Mouse (Mus musculus): ENCODE measurements around the gene Ceacam12. TPM values are rescaled to one million over a fixed set of nuclear protein-coding genes. Genes with fewer than 3 reads are reported as not detected.
"Not testable (repeated sequence)": the region's sequence is repeated elsewhere in the genome, so short reads cannot be mapped to it uniquely, and the experiment has no call there.

The Ceacam12 gene
- not detected in 2 replicates for polyA plus RNA-seq (2016; fragmentation: Nextera tagmentation; extraction: Ambion mirVana)

- 67% methylated on average over 1 of the region's 1 CpGs for WGBS
- Histone ChIP-seq H3K27me3 (ENCODE audit: low read depth, poor library complexity, severe bottlenecking) (no peaks in the 10 kb centered on the region), H3K4me3 (no peak within 1 kb of the TSS), H3K9me3 (replicated peaks) (peaks cover 93% of the 10 kb centered on the region), H3K36me3 (no peaks in the 10 kb centered on the region), H3K4me1 (no peaks in the 10 kb centered on the region), H3K27ac (replicated peaks) (no peak within 1 kb of the TSS)
- no peak for DNase-seq (ENCODE audit: low spot score)
Observed at GRCm38 (mm10) chr7:18065629-18066028, at the start of gene Ceacam12. TSS of gene Ceacam12 (plus strand) at chr7:18065929.

DNA sequence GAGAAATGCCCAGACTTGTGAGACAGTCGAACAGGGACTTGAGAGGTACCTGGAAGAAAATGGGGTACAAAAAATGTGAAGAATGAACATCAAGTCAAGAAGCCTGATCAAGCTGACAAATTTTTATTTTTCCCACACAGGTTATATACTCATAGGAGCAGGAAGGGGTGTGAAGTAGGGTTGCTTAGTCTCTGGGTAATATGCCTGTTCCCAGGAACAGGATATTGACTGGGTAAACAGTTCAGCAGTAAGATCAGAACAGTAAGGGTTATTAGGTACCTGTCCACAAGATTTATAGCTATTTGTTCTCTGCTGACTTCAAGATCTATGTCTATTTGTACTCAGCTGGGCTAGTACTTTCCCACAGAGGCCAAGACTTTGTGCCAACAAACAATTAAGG, 8.1 kb downstream of the Ceacam12 start:
- H3K4me3 ChIP-seq; H3K4me1 ChIP-seq; H3K27ac ChIP-seq (replicated peaks); H3K27me3 ChIP-seq (ENCODE audit: low read depth, poor library complexity, severe bottlenecking); H3K36me3 ChIP-seq; DNase-seq (ENCODE audit: low spot score): not testable (repeated sequence)
- peaks cover 79% of the 10 kb centered on the region for H3K9me3 ChIP-seq (replicated peaks)
- 86% methylated on average over 1 of the region's 1 CpGs for WGBS

- Histone ChIP-seq H3K9me3 (replicated peaks) (peaks cover 88% of the 10 kb centered on the region), H3K4me1 (no peaks in the 10 kb centered on the region), H3K36me3 (no peaks in the 10 kb centered on the region), H3K27me3 (ENCODE audit: low read depth, poor library complexity, severe bottlenecking) (no peaks in the 10 kb centered on the region), H3K27ac (replicated peaks) (no peak overlapping the region), H3K4me3 (no peak overlapping the region)
- no peak for DNase-seq (ENCODE audit: low spot score)
- 45% methylated on average over 2 of the region's 2 CpGs for WGBS
Observed at GRCm38 (mm10) chr7:18100785-18101184, 35.1 kb downstream of the Ceacam12 start.

Small RNAs within 50 kb of the gene (microRNA-seq; reads per million reads assigned to microRNA genes)
- not detected for gene Gm22414

Other genes starting within 250 kb of the Ceacam12 start
- gene Gm5155, start 194.2 kb upstream of the Ceacam12 start, polyA plus RNA-seq (2016; fragmentation: Nextera tagmentation; extraction: Ambion mirVana), result not detected in 2 replicates
- gene Ceacam11, start 93.8 kb upstream of the Ceacam12 start, polyA plus RNA-seq (2016; fragmentation: Nextera tagmentation; extraction: Ambion mirVana), result not detected in 2 replicates
- not detected in 2 replicates for gene Ceacam13, start 56.0 kb upstream of the Ceacam12 start, polyA plus RNA-seq (2016; fragmentation: Nextera tagmentation; extraction: Ambion mirVana)
- gene Igfl3, start 110.6 kb downstream of the Ceacam12 start, polyA plus RNA-seq (2016; fragmentation: Nextera tagmentation; extraction: Ambion mirVana), result not detected in 2 replicates
- not detected in 2 replicates for gene Mill1, start 179.4 kb downstream of the Ceacam12 start, polyA plus RNA-seq (2016; fragmentation: Nextera tagmentation; extraction: Ambion mirVana)